Mouse (Mus musculus): ENCODE measurements around the gene Fbll1.

- TF ChIP-seq EP300 (optimal IDR thresholded peaks at IDR 0.05) (no peak), CTCF (IDR thresholded peaks at IDR 0.05; ENCODE audit: low read depth) (no peak)
These were observed 27.8 kb downstream of the Fbll1 start for GRCm38 (mm10) chr11:35770741-35771504.

Measured in stomach, postnatal 0 days (tissue).